Mouse (Mus musculus): ENCODE data around the gene Mmp15.

DNA sequence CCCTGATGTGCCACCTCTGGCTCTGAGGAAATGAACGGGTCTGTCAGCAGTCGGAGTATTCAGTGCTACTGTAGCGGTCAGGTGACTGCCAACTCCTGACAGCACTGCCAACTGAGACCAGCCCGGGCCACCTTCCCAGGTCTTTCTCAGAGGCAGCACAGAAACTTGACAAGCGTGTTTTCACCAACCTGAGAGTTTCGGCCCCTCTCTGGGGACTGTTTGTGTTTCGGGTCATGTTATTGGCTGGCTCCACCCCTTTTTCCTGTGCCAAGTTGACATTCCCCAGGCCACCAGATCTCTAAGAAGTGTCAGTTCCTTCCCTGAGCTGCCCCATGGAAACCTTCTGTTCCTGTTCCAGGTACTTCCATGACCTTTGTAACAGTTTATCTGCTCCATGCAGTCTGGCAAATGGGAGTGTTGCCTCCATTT lies 25.8 kb downstream of the Mmp15 start:
- no peak; the same call in 1 of the 2 replicates for TF ChIP-seq POLR2A (IDR thresholded peaks at IDR 0.05; ENCODE audit: insufficient read depth, low read depth, low read length)
- no peak for TF ChIP-seq CTCF (IDR thresholded peaks at IDR 0.05)
